Mouse (Mus musculus): ENCODE results near the gene Tas2r115.

DNA sequence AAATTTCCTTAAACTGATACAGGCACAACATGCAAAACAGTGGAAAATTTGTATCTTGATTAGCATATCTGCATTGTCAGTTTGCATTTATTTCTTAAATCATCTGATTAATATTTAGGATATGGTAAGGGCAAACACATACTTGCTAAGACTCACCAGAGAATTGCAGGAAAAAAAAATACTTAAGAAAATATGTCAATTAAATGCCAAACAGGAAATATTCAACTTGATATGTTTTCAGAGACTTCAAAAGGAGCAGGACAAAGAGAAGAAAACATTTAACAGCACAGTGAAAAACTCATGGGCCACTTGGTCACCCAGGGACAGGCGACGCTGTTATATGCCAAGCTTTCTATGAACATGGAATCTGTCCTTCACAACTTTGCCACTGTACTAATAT is 24.0 kb upstream of the Tas2r115 start, which contains the start of gene Tas2r102:
- TF ChIP-seq CTCF (IDR thresholded peaks at IDR 0.05; ENCODE audit: borderline replicate concordance, control insufficient read depth, extremely low read depth, insufficient read depth, low read length, poor library complexity) (no peak), POLR2A (IDR thresholded peaks at IDR 0.05; ENCODE audit: control insufficient read depth, extremely low read depth, insufficient read depth, low read length, poor library complexity) (no peak)
